Mouse (Mus musculus): ENCODE data around the gene Ccdc105. TPM values are rescaled to one million over a fixed set of nuclear protein-coding genes. Genes with fewer than 3 reads are reported as not detected.

Gene Ccdc105
- total RNA-seq, 4 experiments from 2014 or later = not detected

DNA sequence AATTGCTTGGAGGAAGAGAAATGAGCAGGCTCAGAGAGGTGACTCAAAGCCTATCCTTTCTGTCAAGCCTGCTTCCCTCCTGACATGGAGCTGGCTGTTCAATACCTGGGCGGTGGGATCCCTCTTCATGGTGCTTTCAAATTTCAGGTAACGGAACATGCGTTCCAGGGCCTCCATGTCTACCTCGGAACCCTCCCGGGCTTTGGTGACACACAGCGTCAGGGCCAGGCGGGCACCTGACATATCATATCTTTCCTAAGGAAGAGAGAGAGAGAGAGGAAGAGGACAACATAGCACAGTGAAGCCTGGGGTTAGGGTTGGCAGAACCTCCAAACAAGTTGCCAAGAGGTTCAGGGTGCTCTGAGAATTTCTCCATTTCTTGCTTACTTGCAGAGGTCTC lies 37.7 kb downstream of the Ccdc105 start:
- DNase-seq = no peak

GRCm38 (mm10) chr10:78714129-78714528 lies 38.7 kb downstream of the Ccdc105 start:
- no peak for DNase-seq

DNA sequence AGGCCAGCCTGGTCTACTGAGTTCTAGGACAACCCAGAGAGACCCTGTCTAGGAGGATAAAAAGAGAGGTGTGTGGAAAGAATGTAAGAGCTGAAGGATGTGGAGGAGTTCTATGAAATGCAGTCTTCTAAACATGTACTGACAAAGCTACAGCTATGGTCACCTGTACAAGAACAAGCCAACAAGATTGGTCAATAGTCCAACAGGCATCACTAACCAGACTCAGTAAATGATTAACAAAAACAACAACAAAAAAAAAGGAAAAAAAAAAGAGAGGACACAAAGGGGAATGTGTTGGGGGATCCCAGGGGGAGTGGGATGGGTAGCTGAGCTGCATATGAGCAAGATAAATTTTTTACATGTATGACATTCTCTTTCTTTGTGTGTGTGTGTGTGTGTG lies 42.2 kb downstream of the Ccdc105 start:
- no peak for DNase-seq

GRCm38 (mm10) chr10:78700881-78701280 lies 52.0 kb downstream of the Ccdc105 start:
- no peak for DNase-seq

Other genes with a start within 250 kb of the Ccdc105 start
- not detected for gene Olfr1358, start 235.6 kb downstream of the Ccdc105 start, total RNA-seq (2022)
- 10 to 100 TPM; 58.3 to 68.8 (median 61.9) TPM for gene Ilvbl, start 178.7 kb downstream of the Ccdc105 start, total RNA-seq (2022)
- 10 to 100 TPM; 33.9 to 74.0 (median 52.2) TPM for gene Syde1, start 161.1 kb downstream of the Ccdc105 start, total RNA-seq (2022)
- not detected for gene Olfr1357, start 135.0 kb downstream of the Ccdc105 start, total RNA-seq (2022)
- not detected for gene Casp14, start 34.8 kb downstream of the Ccdc105 start, total RNA-seq (2022)
- under 1 TPM in 3 of 4 experiments, not detected in 1; 0.13 to 0.77 (median 0.20) TPM for gene Slc1a6, start 27.4 kb upstream of the Ccdc105 start, total RNA-seq (2022)
- gene Olfr1356, start 99.1 kb upstream of the Ccdc105 start, total RNA-seq (2022) = not detected
- not detected for gene Olfr1355, start 122.5 kb upstream of the Ccdc105 start, total RNA-seq (2022)
- not detected for gene Olfr1354, start 160.1 kb upstream of the Ccdc105 start, total RNA-seq (2022)
- not detected for gene Olfr8, start 197.6 kb upstream of the Ccdc105 start, total RNA-seq (2022)
- gene Olfr1353, start 210.2 kb upstream of the Ccdc105 start, total RNA-seq (2022) = not detected
- not detected for gene Olfr1352, start 228.0 kb upstream of the Ccdc105 start, total RNA-seq (2022)